Mouse (Mus musculus): ENCODE data around the gene Fam114a1.

The Fam114a1 gene

DNA sequence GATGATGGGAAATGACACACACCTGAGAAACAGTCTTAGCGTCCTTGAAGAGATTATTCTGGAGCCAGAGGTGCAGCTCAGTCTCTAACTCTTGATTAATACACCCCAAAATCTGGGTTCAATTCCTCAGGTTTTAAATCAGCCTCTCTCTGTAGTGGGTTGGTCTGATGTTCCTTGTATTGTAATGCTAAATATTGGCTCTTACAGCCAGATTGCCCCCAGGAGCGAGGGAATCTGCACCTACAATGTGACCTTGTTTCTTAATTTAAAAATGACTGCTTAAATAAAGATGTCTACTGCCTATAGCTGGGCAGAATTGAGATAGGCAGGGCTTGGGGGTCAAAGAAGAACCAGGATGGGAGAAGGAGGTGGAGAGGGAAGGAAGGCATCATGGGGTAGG lies 89.9 kb downstream of the Fam114a1 start:
- no peak for DNase-seq

GRCm38 (mm10) chr5:65062236-65062635 lies 92.4 kb downstream of the Fam114a1 start:
- no peak for DNase-seq

GRCm38 (mm10) chr5:65063266-65063665 lies 93.4 kb downstream of the Fam114a1 start:
- DNase-seq, result no peak

DNA sequence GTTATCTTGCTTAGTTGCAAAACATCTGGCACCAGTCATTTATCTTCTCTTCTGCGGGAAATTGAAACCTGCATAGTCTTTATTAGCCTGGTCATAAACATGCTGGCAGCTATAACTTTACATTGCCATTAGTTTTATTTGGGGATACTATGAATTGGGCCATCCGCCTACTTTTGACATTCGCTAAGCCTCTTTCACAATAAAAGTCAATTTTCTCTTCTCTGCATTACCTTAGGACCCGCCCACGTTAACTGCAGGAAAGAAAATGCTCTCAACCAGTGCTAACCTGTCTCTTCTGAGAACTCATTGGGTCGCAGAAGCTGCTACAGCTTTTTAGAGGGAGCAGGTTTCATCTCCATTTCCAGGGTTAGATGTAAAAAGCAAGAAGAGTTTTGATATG lies 98.3 kb downstream of the Fam114a1 start:
- DNase-seq, result no peak

- no peak for DNase-seq
Observed at GRCm38 (mm10) chr5:65069872-65070271, 100.0 kb downstream of the Fam114a1 start.

DNA sequence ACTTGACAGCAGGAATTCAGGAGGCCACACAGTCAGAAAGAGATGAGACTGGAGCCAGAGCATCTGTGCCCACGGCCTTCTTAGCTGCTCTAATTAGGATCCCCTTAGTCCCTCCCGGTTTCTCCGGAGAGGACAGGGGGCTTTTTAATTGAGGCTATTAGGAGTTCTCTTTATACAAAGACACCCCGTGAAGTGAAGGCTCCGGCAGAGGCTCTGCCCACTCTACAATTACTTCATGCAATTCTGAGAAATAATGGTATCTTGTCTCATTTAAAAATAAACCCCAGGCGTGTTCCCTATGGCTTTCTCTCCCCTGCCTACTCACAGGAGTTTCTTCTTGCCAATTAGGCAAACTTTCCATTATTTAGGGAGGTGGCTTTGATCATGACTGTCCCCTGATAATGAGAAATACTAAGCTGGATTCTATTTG lies 101.8 kb downstream of the Fam114a1 start:
- DNase-seq, result no peak

- DNase-seq, result no peak
Observed at GRCm38 (mm10) chr5:65073247-65073646, 103.4 kb downstream of the Fam114a1 start.

- peak in 1 of 2 experiments; percentile 49 for DNase-seq
Observed at GRCm38 (mm10) chr5:65074693-65075092, 104.8 kb downstream of the Fam114a1 start.

- DNase-seq, result no peak
Observed at GRCm38 (mm10) chr5:65076087-65076486, 106.2 kb downstream of the Fam114a1 start.

DNA sequence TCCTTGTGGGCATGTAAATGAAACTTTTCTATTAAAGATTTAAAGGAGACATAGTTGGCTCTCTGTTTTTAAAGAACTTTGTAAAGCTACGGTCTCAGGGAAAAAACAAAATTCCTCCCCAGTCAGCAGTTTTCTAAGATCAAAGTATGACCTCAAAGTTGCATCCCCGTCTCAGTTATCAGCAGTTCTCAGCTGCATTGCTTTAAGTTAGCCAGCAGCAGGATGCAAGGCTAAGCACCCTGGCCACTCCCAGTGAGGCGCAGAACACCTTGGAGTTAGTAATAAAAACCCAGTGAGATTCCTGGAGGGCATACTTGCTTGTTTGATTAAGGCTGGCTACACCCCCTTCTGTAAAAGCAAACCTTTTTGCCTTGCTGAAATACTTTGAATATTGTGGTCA lies 106.9 kb downstream of the Fam114a1 start:
- no peak for DNase-seq

GRCm38 (mm10) chr5:65078081-65078480 lies 108.2 kb downstream of the Fam114a1 start:
- DNase-seq, result no peak

DNA sequence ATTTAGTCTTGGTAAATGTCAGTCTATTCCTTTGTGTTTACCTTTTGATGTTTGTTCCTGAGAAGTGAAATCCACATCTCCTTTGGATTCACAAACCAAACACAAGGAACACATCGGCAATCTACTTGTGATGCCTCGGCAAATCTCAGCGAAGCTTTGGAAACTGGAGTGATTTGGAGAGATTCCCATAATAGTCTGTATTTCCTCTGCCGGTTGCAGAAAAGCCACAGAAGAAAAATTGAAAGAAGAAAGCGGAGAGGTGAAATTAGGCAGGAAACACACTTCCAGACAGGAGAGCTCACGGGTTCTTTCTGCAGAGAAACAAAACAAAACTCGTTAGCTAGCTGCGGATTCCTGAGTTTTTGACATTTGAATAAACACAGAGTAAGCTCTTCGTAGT lies 110.0 kb downstream of the Fam114a1 start:
- peak in 1 of 2 experiments; percentile 10 for DNase-seq

DNA sequence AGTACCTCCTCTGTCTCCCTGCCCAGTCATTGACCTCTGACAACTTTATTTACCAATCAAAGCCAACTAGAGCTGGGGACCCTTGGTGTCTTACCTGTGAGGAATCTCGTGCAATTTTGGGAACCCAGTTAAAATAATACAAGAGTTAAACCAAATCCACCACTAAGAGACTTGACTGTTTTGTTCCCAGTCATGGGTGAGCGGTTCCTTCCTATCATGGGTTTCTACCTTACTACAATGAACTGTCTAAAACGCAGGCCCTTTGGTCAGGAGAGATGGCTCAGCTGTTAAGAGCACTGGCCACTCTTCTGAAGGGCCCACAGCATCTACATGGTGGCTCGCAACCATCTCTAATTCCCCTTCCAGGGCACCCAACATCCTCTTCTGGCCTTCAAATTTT lies 112.0 kb downstream of the Fam114a1 start:
- DNase-seq, result no peak

DNA sequence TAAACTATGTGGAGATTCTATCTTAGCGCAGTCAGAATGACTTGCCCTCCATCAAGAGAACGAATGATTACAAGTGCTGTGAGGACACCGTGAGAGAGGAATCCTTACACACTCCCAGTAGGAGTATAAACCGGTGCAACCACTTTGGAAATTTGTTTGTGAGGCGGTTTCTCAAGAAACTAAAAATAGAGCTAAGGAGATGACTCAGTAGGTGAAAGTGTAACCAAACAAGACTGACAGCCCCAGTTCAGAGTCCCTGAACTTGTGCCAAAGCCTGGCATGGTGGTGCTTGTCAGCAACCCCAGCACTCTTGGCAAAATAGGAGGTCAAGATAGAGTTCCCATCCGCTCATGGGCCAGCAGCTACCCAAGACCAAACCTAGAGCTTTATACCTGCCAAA lies 116.7 kb downstream of the Fam114a1 start:
- DNase-seq, result peak; percentile 82 to 90

- no peak for DNase-seq
Observed at GRCm38 (mm10) chr5:65089707-65090106, 119.8 kb downstream of the Fam114a1 start.

DNA sequence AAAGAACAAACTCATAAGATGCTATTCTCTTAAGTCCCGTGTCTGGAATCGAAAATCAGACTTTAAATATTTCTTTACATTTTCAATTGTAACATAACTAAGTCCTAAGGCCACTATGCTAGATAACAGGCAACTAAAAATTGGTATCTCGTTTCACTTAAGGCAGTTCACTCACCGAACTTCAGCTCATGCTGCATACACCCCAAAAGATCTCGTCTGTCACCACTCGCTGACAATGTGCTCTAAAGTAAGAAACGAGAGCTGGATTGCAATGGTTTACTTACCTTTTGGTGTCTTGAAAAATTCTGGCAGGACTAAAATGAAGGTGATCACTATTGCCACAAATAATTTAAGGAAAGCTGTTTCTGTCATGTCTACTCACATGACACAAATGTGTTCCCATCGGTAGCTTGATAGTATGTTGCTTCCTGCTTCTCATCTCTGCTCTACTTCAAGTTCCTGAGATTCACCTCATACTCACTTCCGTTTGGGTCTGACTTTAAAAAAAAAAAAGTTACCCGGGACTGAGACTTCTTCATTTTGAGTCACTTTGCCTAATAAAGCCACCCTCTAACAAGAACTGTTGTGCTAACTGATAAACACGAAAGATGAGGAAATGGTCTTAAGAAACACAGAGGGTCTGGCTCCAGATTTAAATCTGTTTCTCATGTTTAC lies 121.5 kb downstream of the Fam114a1 start:
- DNase-seq, result no peak

Measured in kidney, postnatal 25 days (tissue).